Mouse (Mus musculus) brown adipose tissue, adult 24 weeks (tissue): ENCODE results near the gene Gm14440. TPM values are rescaled to one million over a fixed set of nuclear protein-coding genes. Genes with fewer than 3 reads are reported as not detected.
"Not testable (repeated sequence)": the region's sequence is repeated elsewhere in the genome, so short reads cannot be mapped to it uniquely, and the experiment has no call there.

ENCODE experiments used
- H3K27ac ChIP-seq: fragments of 200-500 bp; replicated peaks from 2 replicates; pipeline ENCODE4 v1.5.1; 2012; ENCODE audit warnings: low read depth, mild to moderate bottlenecking, low read length
- H3K4me1 ChIP-seq: fragments of 200-500 bp; 2 replicates; pipeline ENCODE4 v1.6.1; 2012; ENCODE audit warnings: low read length, mixed read lengths; ENCODE audit not compliant: control insufficient read depth, insufficient read depth, insufficient read length
- H3K4me3 ChIP-seq: fragments of 200-500 bp; 2 replicates; pipeline ENCODE4 v1.5.1; 2012; ENCODE audit warnings: low read depth, mild to moderate bottlenecking, low read length, moderate library complexity; ENCODE audit not compliant: insufficient read depth
- polyA plus RNA-seq: library from polyadenylated mRNA; stranded (reverse); fragments of >200 nt; gene quantifications from 2 replicates; pipeline ENCODE4 v1.2.4, GENCODE M21; 2012; ENCODE audit not compliant: missing spikeins, insufficient read depth, insufficient read length

The Gm14440 gene
- 8.0 and 11.8 TPM in 2 replicates for polyA plus RNA-seq

GRCm38 (mm10) chr2:175274825-175275224 lies at the start of gene Gm14440:
Gm14440 (plus strand) TSS chr2:175275125.
- not testable (repeated sequence) for H3K4me1 ChIP-seq, H3K4me3 ChIP-seq, H3K27ac ChIP-seq

Other genes starting within 250 kb of the Gm14440 start
- not detected in 2 replicates for gene Gm14393, start 207.3 kb upstream of the Gm14440 start, polyA plus RNA-seq
- 21.5 and 28.4 TPM in 2 replicates for gene Gm14399, start 133.1 kb upstream of the Gm14440 start, polyA plus RNA-seq
- gene Gm14443, start 99.3 kb upstream of the Gm14440 start, polyA plus RNA-seq, result 0.54 and 1.1 TPM in 2 replicates
- 3.7 and 8.2 TPM in 2 replicates for gene Gm14391, start 68.2 kb upstream of the Gm14440 start, polyA plus RNA-seq
- gene Gm4631, start 63.1 kb downstream of the Gm14440 start, polyA plus RNA-seq, result 29.6 and 34.6 TPM in 2 replicates
- gene Zfp968, start 97.3 kb downstream of the Gm14440 start, polyA plus RNA-seq, result 2.6 and 3.3 TPM in 2 replicates
- gene Gm4724, start 160.7 kb downstream of the Gm14440 start, polyA plus RNA-seq, result 11.3 TPM in 1 of 2 replicates, not detected in the other
- 2.9 and 8.4 TPM in 2 replicates for gene Zfp965, start 194.9 kb downstream of the Gm14440 start, polyA plus RNA-seq